Mouse (Mus musculus) liver (tissue): ENCODE results near the gene Retsat.

Experiments used
- DNase-seq: peaks from one replicate; pipeline ENCODE4 v3.0.0-alpha.2; 2020; ENCODE audit warnings: mixed read lengths

Gene Retsat

GRCm38 (mm10) chr6:72590111-72590510 lies 8.2 kb upstream of the Retsat start:
- DNase-seq, result no peak

DNA sequence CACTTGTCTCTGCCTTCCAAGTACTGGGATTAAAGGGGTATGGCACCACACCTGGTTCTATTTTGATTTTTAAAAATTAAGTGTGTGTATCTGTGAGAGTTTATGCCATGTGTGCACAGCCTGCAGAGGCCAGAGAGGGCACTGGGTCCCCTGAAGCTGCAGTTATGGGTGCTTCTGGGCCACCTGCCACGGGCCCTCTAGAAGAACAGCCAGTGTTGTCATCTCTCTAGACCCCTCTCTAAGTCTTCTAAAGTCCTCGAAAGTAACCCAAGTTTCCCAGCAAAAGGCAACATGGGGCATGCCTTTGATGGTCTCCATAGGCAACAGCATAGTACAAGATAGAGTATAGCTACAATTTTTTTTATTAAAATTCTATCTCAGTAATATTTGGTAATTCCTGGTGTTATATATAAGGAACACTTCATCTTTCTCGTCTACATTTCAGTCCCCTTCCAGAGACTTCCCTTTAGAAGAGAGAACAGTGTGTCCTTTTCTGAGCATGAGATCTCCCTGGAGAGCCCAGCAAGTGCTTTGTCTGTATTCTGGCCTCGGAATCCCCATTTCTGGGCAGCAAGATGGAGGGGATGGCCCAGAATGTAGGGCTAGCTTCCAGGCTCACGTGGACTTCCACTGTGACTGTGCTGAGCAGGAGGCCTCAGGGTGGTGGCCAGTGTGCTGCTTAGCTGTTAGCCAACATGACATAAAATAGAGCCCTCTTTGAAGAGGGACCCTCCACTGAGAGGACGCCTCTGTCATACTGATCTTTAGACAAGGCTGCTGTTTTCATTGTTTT lies 5.1 kb upstream of the Retsat start:
- DNase-seq, result no peak

- no peak for DNase-seq
Observed at GRCm38 (mm10) chr6:72593914-72594313, 4.4 kb upstream of the Retsat start.

- no peak for DNase-seq
Observed at GRCm38 (mm10) chr6:72597083-72597874, 996 bp upstream of the Retsat start.

DNA sequence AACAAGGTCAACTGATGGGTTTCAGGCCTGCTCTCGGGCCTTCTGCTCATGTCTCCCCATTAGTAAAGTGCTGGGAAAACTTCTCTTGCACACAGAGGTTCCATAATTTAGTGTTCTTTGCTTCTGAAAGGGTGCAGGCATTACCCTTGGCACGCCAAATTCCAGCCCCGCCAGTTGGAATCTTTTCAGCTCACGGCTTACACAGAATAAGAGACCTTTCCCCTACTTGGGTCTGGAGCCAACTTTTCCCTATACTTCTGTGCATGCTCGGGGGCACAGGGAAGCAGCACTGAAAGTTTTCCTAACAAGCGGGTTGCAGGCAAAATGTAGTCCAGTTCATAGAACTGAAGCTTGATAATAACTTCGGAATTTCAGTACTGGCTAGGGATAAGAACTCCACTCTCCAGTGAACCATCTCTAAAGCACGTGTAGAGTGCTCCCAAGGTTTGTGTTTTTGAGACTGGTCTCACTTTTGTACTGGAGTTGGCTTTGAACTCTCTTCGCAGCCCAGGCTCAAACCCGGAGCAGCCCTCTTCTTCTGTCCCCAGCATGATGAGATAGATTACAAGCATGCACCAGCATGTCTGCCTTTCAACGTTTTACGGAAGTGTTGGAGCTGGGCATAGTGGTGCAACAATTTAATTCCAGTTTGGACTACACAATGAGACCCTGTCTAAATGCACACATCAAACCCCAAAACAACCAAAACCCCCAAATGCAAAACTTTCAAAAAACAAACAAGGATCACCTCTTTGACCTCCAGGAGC lies 699 bp downstream of the Retsat start:
- no peak for DNase-seq

GRCm38 (mm10) chr6:72600216-72600615 lies 1.9 kb downstream of the Retsat start:
- DNase-seq, result no peak

DNA sequence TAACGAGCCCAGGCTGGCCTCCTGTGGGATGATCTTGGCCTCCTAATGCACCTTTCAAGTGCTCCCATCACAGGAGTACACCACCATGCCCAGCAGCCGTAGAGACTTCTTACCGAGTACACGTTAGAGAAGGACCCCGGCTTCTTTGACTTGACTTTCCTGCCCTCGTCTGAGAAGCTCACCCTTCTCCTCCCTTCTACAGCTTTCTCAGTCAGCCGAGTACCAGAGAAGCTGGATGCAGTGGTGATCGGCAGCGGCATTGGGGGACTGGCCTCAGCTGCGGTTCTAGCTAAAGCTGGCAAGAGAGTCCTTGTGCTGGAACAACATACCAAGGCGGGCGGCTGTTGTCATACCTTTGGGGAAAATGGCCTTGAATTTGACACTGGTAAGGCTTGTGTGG lies 2.5 kb downstream of the Retsat start:
- DNase-seq, result no peak

GRCm38 (mm10) chr6:72601732-72602131 lies 3.5 kb downstream of the Retsat start:
- DNase-seq, result peak; percentile 74

DNA sequence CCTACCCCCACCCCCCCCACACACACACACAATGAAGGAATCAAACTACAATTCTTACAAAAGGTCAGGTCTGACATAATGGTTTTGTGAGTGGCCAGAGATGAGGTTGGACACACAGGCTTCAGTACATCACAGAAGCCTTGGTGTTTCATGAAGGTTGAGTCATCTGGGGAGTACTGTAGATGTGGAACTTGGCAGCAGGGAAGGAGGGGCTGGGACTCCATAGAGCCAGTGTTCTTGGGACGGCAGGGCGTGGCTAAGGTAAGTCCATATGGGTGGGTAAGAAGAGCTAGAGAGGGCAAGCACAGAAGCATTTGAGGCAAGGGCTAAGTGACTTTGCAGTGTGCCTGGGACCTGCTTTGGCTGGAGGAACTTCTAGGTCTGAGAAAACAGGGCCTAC lies 5.8 kb downstream of the Retsat start:
- no peak for DNase-seq

GRCm38 (mm10) chr6:72607060-72607459 lies 8.8 kb downstream of the Retsat start:
- DNase-seq, result no peak

DNA sequence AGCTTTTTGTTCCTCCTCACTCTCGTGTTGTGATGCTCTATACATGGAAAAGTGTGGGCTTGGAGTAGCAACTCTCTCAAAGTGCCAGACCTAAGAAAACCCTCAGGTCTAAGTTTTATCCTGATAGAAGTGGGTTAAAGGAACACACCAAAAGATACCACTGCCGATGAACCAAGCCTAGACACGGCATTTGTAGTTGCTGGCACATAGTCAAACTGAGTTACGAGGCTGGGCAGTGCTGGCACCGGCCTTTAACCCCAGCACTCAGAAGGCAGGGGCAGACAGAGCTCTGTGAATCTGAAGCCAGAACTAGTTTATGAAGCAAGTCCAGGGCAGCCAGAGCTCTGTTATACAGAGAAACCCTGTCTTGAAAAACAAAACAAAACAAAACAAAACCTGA lies 9.4 kb downstream of the Retsat start:
- no peak for DNase-seq

- no peak for DNase-seq
Observed at GRCm38 (mm10) chr6:72608662-72609184, 10.4 kb downstream of the Retsat start.

- no peak for DNase-seq
Observed at GRCm38 (mm10) chr6:72610261-72610660, 12.0 kb downstream of the Retsat start.

- no peak for DNase-seq
Observed at GRCm38 (mm10) chr6:72615151-72615550, 16.9 kb downstream of the Retsat start.

- DNase-seq, result no peak
Observed at GRCm38 (mm10) chr6:72615561-72616375, 17.5 kb downstream of the Retsat start.

DNA sequence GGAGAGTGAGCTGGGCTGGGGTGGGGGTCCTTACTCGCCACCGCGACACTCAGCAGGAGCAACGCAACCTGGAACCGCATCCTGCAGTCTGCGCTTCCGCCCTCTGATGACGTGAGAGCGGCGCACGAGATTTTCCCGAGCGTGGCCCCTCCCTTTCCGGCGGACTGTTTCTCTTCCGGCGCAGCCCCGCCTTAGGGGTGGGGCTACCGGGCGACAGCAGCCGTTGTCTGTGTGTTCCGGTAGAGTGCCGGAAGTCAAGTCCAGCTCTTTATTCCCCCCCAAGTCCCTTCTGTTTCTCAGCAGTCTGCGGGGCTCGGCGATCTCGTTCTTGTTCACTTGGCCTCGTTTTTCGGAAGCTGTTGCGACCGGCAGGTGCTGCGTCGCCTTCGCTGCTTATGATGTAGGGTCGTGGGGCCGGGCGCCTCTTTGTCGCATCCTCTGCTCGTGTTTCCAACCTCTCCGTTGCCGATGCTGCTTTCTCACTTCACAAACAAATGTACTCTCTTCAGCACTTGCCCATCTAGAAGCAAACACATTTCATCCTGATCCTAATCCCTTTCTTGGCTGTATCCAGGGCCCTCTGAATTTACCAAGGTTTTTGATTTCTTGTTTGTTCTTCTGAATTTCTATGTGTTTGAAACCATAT lies 18.5 kb downstream of the Retsat start, which contains the start of gene Tgoln1:
TSS of gene Tgoln1 (minus strand) at position 358 of the 646 bp plus-strand sequence.
- DNase-seq, result peak; percentile 95

- no peak for DNase-seq
Observed at GRCm38 (mm10) chr6:72619734-72620532, 21.7 kb downstream of the Retsat start.

DNA sequence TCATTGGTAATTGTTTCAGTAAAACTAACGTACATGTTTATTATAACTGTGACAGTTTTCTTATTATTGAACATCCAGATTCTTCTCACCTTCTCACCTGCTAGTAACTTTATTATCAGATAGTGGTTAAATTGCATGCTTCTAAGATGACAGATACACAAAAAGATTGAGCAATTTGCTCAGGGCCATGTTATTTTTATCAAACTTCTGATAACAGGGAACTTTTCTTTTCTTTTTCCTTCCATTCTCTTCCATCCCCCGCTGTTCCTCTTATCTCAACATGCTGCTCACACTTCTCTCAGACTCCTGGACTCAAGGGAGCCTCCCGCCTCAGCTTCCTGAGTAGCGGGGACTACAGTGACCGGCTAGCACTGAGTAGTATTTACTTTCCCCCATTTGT lies 22.6 kb downstream of the Retsat start:
- DNase-seq, result no peak

- DNase-seq, result no peak
Observed at GRCm38 (mm10) chr6:72622917-72623316, 24.6 kb downstream of the Retsat start.

DNA sequence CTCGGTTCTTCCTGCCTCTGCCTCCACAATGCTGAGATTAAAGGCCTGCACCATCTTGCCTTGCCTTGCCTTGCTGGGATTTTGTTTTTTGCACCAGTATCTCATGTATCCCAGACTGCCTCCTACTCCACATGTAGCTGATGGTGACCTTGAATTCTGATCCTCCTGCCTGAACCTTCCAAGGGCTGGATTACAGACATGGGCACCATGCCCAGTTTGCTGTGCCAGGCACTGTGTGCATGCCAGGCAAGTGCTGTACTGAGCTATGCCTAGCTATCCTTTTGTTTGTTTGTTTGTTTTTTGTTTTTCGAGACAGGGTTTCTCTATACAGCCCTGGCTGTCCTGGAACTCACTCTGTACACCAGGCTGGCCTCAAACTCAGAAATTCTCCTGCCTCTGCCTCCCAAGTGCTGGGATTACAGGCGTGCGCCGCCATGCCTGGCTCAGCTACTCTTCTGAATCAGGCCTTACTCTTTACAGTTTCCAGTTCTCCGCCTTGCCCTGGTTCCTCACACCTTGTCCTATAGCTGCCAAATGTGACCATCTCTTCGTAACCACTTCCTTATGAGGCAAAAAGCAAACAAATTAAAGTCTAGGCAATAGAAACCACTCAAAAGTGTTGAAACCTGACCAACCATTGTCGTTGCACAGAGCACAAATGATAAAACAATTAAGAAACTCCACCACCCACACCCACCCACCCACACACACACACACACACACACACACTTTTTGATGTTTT lies 25.6 kb downstream of the Retsat start:
- DNase-seq, result no peak
